Mouse (Mus musculus) retina, postnatal 1 day (tissue): ENCODE results near the gene Ncoa1.

ENCODE experiments used
- DNase-seq: peaks from one replicate; pipeline ENCODE4 v3.0.0-alpha.2; 2012

The Ncoa1 gene

GRCm38 (mm10) chr12:4392074-4392473, 84.9 kb downstream of the Ncoa1 start:
- DNase-seq, result no peak

DNA sequence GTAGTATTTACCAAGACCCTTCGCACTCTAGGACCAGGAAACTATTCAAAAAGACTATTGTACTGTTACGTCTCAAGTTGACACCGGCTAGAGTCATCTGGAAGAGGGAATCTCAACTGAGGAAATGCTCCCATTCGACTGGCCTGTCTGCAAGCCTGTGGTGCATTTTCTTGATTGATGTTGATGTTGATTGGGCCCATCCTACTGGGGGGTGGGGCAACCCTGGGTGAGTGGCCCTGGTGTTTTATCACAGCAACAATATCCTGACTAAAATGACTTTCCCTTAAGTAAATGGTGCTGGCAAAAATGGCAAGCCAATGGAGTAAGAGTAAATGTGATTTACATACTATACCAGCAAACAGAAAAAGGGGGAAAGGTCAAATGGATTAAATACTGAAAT, 85.7 kb downstream of the Ncoa1 start:
- no peak for DNase-seq

DNA sequence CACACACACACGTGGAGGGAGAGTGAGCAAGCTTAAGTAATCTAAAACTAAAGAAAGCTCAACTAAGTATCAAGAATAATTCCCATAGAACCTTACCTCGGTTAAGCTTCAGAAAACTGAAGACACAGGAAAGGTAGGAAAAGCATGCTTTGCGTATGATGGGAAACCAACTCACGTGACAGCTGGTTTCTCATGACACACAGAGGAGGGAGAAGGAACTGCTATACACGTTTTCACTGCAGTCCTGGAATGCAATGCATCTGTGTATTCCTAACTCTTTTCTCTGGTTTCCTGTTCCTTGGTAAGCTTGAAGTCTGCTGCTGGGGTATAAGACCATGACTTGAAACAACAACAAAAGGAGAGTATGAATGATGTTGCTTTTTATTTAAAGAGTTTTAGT, 86.3 kb downstream of the Ncoa1 start:
- DNase-seq, result no peak

DNA sequence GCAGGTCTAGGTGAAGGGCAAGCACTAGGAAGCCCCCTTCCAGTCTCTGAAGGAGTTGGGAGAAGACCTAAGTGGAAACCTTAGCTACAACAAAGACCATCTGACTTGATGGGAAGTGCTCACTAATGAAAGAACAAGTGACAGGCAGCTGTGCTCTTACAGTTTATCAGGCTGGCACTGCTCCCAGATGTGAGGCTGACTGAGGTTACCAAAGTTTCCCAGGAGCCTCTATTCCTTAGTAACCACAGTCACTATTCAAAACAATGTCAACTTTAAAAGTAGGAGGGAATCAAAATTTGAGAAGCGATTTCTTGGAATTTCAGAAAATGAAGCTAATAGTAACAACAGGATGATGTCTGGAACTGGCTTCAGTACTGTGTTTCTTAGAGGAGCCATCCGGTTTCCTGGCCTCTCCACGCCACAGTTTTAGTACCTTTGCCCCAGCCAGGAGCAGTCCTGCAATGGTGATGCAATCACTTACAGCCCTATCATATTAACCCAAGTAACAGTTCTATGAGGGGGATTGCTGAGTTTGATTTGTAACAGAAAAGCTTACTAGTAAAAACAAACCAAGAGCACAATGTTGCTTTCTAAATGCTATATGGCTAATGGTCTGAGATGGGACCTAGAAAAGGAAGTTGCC, 90.8 kb downstream of the Ncoa1 start:
- DNase-seq, result no peak

- no peak for DNase-seq
These were observed 93.9 kb downstream of the Ncoa1 start for GRCm38 (mm10) chr12:4383061-4383460.

- DNase-seq, result no peak
These were observed 97.6 kb downstream of the Ncoa1 start for GRCm38 (mm10) chr12:4379298-4379957.

DNA sequence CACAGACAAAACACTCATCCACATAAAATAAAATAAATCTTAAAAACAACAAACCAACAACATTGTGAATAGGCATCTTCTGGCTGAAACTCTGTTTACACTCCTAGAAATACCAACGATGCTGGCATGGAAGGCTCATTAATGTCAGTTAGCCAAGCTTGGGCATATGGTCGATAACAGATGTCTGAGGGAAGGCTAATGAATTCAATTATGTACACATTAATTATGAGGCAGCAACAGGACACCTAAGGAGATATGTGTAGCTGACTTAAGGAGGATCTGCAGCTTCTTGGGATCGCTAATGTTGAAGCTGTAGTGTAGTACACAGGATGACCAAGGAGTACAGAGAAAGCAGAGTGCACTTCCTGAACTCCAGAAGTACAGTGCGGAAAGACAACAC, 100.5 kb downstream of the Ncoa1 start:
- peak; percentile 59 for DNase-seq

GRCm38 (mm10) chr12:4374816-4375493, 102.0 kb downstream of the Ncoa1 start:
- DNase-seq, result no peak

GRCm38 (mm10) chr12:4371406-4371805, 105.6 kb downstream of the Ncoa1 start:
- DNase-seq, result peak; percentile 32

DNA sequence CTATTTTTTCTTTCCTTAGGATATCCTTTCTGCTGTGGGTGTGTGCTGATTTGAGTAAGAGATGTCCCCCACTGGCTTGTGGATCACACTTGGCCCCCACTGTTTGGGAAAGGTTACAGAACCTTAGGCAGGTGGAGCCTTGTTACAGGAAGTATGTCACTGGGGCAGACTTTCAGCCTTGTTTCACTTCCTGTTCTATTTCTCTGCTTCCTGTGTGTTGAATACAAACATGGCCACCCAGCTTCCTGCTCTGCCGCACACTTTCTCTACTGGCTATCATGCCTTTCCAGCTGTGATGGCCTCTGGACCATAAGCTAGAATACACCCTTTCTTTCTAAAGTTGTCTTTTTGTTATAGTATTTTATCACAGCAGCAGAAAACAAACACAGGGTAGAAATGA, 111.0 kb downstream of the Ncoa1 start:
- DNase-seq, result no peak

GRCm38 (mm10) chr12:4359475-4359874, 117.5 kb downstream of the Ncoa1 start:
- DNase-seq, result no peak

DNA sequence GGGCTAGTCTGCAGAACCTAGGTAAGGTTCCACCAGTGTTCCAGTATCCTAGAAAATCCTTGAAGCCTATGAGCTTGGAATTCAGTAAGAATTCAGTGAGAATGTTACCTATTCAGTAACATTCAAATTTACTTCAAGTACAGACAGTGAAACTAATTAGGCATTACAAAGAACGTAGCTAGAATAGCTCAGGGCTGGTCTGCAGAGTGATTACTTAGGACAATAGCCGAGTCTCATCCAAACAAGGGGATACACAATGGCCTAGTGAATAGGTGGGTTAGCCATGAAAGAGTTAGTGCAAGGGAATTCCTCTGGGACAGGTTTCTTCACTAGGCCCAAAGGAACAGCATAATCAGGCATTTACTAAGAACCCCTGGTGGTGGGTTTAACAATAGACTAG, 118.3 kb downstream of the Ncoa1 start:
- DNase-seq, result peak; percentile 23

DNA sequence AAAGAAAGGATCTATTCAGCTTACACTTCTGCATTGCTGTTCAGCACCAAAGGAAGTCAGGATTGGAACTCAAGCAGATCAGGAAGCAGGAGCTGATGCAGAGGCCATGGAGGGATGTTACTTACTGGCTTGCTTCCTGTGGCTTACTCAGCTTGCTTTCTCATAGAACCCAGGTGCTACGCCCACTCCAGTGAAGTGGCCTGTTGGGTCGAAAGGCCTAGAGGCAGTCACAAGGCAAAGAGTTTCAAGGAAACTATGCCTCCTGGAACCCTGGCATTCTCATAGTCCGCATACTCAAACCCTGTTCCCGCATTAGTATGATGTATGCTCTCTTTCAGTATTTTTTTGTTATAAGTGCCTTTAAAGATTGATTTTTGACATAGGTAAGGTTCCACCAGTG, 118.9 kb downstream of the Ncoa1 start:
- no peak for DNase-seq

- no peak for DNase-seq
These were observed 120.0 kb downstream of the Ncoa1 start for GRCm38 (mm10) chr12:4356834-4357445.

DNA sequence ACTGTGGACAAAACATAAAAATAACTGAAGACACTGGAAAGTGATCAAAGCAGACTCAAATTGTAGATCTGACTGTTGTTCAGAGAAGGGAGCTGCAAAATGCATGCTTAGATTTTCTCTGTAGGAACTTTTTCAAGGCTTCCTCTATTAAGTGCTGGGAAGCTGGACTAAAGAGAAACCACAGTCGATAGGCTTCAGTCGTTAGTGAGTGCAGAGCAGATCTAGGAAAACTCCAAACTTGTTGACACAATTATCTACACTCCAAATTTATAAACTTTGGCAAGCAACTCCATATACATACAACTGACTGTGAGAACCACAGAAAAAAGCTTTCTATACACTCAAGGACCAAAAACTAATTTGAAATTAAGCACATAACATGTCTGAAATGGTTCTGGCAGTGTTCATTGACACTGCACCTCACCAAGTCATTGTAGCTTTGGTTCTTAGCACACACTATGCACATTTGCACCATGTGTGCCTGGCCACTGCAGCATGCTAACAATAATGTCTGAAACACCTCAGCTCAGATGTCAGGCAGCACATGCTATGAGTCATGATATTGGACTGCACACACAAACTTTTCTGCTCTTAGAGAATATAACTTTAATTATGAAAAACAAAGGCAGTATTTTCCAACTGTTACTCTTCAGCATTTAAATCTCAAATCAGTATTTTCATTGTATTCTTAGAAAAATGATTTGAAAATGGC, 121.8 kb downstream of the Ncoa1 start:
- DNase-seq, result no peak

GRCm38 (mm10) chr12:4343216-4343615, 133.8 kb downstream of the Ncoa1 start:
- DNase-seq, result no peak

DNA sequence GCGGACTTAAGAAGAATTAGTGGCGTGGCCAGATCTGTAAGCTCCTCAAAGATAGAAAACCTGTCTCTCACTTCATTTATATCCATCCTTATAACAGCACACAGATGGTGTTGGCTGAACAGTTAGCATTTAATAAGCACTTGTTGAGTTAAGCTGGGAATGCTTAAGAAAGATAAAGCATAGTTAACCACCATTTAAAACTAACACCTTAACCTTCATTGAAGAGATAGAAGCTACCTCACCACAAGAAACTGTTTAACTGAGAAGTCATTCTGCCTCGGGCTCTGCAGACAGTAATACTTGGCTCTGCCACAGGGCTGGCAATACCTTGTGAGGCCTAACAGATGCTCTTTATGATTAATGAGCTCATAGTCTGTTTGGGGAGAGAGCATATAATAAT, 134.9 kb downstream of the Ncoa1 start:
- no peak for DNase-seq

GRCm38 (mm10) chr12:4340325-4340924, 136.6 kb downstream of the Ncoa1 start:
- no peak for DNase-seq

DNA sequence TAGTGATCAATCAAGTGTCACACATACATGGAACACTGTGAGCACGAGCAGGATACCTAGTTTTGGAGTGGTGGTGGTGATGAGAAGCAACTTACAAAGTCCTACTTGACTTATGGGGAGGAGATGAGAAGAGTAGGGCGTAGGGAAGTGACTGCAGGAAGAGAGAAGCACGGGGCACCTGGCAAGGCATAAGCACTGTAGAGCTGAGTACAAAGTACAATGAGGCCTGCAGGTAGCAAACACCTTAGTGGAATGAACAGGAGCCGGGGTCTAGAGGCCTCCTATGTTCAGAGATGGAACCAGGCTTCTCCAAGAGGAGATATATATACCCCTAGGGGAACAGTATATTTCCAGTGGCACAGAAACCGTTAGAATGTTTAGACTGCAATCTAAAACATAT, 153.4 kb downstream of the Ncoa1 start:
- no peak for DNase-seq

DNA sequence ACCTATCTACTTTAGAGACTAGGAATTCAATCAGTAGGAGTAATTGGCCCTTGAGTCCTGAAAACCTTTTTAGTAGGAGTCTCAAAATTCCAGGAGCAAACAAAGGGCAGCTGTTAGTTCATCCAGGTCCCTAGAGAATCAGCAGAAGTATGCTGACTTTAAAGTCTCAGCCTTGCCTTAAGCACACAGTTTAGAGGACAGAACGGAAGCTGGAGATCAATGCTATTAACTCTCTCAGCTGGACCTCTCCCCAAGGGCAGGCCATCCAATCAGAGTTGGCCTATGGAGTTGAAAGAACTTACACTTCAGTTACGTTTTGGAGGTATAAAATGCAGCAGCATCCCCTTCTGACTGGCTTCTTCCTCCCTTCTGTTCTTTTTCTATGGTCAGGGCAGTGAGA, 154.8 kb downstream of the Ncoa1 start:
- DNase-seq, result no peak

DNA sequence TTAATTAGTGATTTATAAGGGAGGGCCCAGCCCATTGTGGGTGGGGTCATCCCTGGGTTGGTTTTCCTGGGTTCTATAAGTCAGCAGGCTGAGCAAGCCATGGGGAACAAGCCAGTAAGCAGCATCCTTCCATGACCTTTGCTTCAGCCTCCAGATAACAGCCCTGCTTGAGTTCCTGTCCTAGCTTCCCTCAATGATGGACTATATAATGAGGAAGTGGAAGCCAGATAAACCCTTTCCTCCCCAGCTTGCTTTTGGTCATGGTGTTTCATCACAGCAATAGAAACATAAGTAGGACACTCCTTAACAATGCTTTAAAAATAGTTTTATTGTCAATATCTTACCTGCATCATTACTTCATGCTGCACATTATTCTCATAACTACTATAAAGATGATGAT, 163.2 kb downstream of the Ncoa1 start:
- DNase-seq, result no peak

DNA sequence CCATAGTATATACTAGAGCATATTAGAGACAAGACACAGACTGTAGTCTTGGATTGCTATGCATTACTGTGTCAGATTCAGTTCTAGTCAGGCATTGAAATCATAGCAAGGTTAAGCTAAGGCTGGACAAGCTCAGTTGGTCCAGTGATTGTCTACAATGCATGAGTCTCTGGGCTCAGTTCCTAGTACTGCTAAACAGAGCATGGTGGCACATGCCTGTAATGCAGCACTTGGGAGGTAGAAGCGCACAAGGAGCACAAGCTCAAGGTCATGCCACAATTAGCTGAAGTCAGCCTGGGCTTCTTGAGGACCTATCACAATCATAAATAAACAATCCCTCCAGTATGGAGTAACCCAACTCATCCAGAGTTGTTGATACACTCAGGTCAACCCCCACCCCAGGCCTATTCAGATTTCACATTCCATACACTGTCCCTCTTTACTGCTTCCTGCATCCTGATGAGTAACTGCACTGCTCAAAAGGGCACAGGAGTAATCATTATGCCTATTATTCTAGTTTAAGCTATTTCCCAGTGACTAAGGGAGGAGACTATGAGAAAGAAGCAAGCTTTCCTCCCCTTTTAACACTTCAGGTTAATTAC, 170.2 kb downstream of the Ncoa1 start:
- no peak for DNase-seq
